Mouse (Mus musculus) bone marrow macrophage, adult 2 months (primary cell): ENCODE data around the gene Csrp3.

Source experiments
- CTCF ChIP-seq: IDR thresholded peaks from 2 replicates; pipeline ENCODE4 v1.5.1; 2012; ENCODE audit warnings: low read depth, mild to moderate bottlenecking, low read length, moderate library complexity
- POLR2A ChIP-seq: IDR thresholded peaks from 2 replicates; pipeline ENCODE4 v1.6.1; 2012; ENCODE audit warnings: mild to moderate bottlenecking, low read depth, low read length, borderline replicate concordance

GRCm38 (mm10) chr7:48859362-48859761 lies 11.5 kb upstream of the Csrp3 start:
- TF ChIP-seq POLR2A (no peak), CTCF (no peak)
